Mouse (Mus musculus): ENCODE data around the gene Poc1a. TPM values are rescaled to one million over a fixed set of nuclear protein-coding genes. Genes with fewer than 3 reads are reported as not detected.

Gene Poc1a
- polyA plus RNA-seq, 1 experiment, result 72.2 TPM

DNA sequence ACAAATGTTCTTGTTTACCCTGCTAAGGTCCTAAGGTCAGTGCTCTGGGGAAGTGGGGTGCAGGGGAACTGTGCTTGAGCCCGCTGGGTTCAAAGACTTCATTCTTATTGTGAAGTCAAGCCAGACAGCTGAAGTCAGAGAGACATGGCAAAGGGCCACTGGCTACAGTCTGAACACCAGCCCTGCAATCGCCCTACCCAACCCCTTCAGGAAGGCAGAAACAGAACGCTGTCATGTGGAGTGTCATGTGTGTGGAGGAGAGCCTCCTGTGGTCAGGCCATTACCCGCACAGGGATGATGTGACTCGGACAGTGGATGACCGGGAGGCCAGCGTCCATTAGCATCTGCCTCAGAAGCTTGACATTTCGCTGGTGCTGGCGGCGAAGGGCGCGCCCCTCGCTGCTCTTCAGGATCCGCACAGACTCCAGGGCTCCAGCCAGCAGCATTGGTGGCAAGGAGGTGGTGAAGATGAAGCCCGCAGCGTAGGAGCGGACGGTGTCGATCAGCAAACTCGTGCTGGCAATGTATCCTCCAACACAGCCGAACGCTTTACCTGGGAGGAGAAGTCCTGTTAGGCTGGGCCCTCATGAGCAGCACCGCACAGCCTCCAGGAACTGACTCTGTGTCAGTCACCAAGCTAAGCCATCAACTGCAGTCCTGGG lies 44.6 kb upstream of the Poc1a start:
- no peak overlapping the region for H3K4me3 ChIP-seq (ENCODE audit: control insufficient read depth, low read depth, low read length)
- H3K4me1 ChIP-seq (ENCODE audit: control insufficient read depth, insufficient read depth, low read length), result peaks cover 2% of the 10 kb centered on the region; the same call in 1 of the 2 replicates
- no peaks in the 10 kb centered on the region; the same call in none of the 2 replicates for H3K36me3 ChIP-seq (ENCODE audit: control insufficient read depth, insufficient read depth, low read length)
- H3K27ac ChIP-seq (ENCODE audit: control insufficient read depth, insufficient read depth, low read depth, low read length), result peak overlapping the region; percentile 77
- no peaks in the 10 kb centered on the region for H3K27me3 ChIP-seq (ENCODE audit: control insufficient read depth, insufficient read depth, low read length)
- TF ChIP-seq POLR2A (IDR thresholded peaks at IDR 0.05; ENCODE audit: control insufficient read depth, low read depth, low read length), result no peak
- no peak for TF ChIP-seq CTCF (IDR thresholded peaks at IDR 0.05; ENCODE audit: control insufficient read depth, insufficient read depth, insufficient replicate concordance, low read depth, low read length)

DNA sequence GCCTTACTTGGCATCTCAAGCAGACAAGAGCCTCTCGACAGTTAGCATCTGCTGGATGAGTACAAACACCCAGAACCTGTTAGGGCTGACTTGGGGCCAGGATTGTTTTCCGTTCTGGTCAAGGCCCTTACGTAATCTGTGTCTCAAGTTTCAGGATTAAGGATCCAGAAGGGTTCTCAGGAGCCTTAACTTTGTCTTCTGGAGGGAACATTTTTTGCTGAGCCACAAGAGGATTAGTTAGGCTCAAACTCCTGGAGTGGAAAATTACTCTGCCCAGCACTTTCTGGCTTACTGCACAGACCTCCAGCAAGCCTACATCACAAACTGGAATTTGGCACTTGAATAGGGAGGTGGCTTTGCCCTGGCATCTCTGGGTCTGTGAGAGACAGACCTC lies 44.0 kb upstream of the Poc1a start:
- TF ChIP-seq CTCF (IDR thresholded peaks at IDR 0.05; ENCODE audit: control insufficient read depth, insufficient read depth, insufficient replicate concordance, low read depth, low read length) (no peak), POLR2A (IDR thresholded peaks at IDR 0.05; ENCODE audit: control insufficient read depth, low read depth, low read length) (no peak)
- Histone ChIP-seq H3K27ac (ENCODE audit: control insufficient read depth, insufficient read depth, low read depth, low read length) (peak overlapping the region; percentile 77), H3K4me3 (ENCODE audit: control insufficient read depth, low read depth, low read length) (no peak overlapping the region), H3K4me1 (ENCODE audit: control insufficient read depth, insufficient read depth, low read length) (peaks cover 2% of the 10 kb centered on the region; the same call in 1 of the 2 replicates), H3K36me3 (ENCODE audit: control insufficient read depth, insufficient read depth, low read length) (no peaks in the 10 kb centered on the region; the same call in none of the 2 replicates), H3K27me3 (ENCODE audit: control insufficient read depth, insufficient read depth, low read length) (no peaks in the 10 kb centered on the region)

DNA sequence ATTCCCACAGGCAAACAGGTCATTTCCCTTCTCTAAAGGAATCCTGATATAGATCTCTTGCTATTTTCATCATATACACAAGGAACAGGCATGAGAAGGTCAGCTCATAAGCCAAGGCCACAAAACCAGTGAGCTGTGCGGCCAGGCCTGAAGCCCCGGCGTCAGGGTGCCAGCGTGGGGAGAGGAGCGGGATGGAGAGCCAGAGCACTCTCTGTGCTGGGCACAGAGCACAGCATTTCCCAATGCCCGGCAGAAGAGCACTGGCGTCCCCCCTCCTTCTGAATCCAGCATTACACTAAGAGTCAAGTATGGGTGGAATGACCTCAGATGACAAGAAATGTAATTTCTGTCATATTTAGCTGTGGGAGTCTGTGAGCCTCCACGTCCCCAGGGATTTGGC lies 43.5 kb upstream of the Poc1a start:
- no peak for TF ChIP-seq POLR2A (IDR thresholded peaks at IDR 0.05; ENCODE audit: control insufficient read depth, low read depth, low read length)
- TF ChIP-seq CTCF (IDR thresholded peaks at IDR 0.05; ENCODE audit: control insufficient read depth, insufficient read depth, insufficient replicate concordance, low read depth, low read length), result no peak
- Histone ChIP-seq H3K27me3 (ENCODE audit: control insufficient read depth, insufficient read depth, low read length) (no peaks in the 10 kb centered on the region), H3K4me1 (ENCODE audit: control insufficient read depth, insufficient read depth, low read length) (peaks cover 2% of the 10 kb centered on the region; the same call in 1 of the 2 replicates), H3K27ac (ENCODE audit: control insufficient read depth, insufficient read depth, low read depth, low read length) (peak overlapping the region; percentile 23), H3K4me3 (ENCODE audit: control insufficient read depth, low read depth, low read length) (no peak overlapping the region), H3K36me3 (ENCODE audit: control insufficient read depth, insufficient read depth, low read length) (no peaks in the 10 kb centered on the region; the same call in none of the 2 replicates)

DNA sequence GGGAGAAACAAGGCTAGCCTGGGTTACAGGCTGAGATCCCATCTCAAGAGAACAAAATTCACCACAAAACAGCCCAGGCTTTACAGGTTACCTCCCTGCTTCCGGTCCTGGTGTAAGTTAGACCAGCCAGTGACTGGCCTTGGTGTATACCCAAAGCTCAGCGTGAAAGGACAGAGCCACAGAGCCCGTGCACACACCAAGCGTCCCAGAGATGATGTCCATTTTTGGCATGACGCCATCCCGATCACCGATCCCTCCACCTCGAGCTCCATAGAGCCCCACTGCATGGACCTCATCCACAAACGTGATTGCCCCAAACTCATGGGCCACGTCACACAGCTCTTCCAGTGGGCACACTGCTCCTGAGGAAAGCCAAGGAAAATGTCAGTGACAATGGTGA lies 43.0 kb upstream of the Poc1a start:
- peak overlapping the region; percentile 23 for H3K27ac ChIP-seq (ENCODE audit: control insufficient read depth, insufficient read depth, low read depth, low read length)
- peak; percentile 10; the same call in 1 of the 2 replicates for TF ChIP-seq POLR2A (IDR thresholded peaks at IDR 0.05; ENCODE audit: control insufficient read depth, low read depth, low read length)
- TF ChIP-seq CTCF (IDR thresholded peaks at IDR 0.05; ENCODE audit: control insufficient read depth, insufficient read depth, insufficient replicate concordance, low read depth, low read length), result no peak
- H3K27me3 ChIP-seq (ENCODE audit: control insufficient read depth, insufficient read depth, low read length), result no peaks in the 10 kb centered on the region
- peaks cover 2% of the 10 kb centered on the region; the same call in 1 of the 2 replicates for H3K4me1 ChIP-seq (ENCODE audit: control insufficient read depth, insufficient read depth, low read length)
- no peak overlapping the region for H3K4me3 ChIP-seq (ENCODE audit: control insufficient read depth, low read depth, low read length)
- H3K36me3 ChIP-seq (ENCODE audit: control insufficient read depth, insufficient read depth, low read length), result no peaks in the 10 kb centered on the region; the same call in none of the 2 replicates

DNA sequence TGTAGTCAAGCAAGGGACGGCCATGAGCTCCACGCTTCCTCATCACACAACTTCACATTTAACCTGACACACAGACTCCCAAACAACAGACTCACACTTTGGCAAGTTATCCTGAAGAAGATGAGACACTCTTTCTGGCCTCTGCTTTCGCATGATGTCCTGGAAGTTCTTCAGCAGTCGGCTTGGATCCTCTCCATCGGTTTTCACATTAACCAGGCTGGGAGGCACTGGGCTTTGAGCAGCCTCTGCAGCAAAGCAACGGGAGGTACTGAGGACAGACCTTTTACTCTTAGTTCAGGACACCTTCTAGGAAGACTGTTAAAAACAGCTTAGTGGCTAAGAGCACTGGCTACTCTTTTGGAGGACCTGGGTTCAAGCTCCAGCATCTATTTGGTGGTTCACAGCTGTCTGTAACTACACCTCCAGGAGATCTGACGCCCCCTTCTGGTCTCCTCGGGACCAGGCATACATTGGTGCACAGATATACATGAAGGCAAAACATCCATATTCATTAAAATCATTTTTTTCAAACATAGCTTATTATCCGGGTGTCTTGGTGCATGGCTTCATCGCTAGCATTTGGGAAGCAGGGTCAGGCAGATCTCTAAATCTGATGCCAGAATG lies 39.2 kb upstream of the Poc1a start:
- H3K36me3 ChIP-seq (ENCODE audit: control insufficient read depth, insufficient read depth, low read length), result peaks cover 4% of the 10 kb centered on the region
- H3K27me3 ChIP-seq (ENCODE audit: control insufficient read depth, insufficient read depth, low read length), result no peaks in the 10 kb centered on the region

DNA sequence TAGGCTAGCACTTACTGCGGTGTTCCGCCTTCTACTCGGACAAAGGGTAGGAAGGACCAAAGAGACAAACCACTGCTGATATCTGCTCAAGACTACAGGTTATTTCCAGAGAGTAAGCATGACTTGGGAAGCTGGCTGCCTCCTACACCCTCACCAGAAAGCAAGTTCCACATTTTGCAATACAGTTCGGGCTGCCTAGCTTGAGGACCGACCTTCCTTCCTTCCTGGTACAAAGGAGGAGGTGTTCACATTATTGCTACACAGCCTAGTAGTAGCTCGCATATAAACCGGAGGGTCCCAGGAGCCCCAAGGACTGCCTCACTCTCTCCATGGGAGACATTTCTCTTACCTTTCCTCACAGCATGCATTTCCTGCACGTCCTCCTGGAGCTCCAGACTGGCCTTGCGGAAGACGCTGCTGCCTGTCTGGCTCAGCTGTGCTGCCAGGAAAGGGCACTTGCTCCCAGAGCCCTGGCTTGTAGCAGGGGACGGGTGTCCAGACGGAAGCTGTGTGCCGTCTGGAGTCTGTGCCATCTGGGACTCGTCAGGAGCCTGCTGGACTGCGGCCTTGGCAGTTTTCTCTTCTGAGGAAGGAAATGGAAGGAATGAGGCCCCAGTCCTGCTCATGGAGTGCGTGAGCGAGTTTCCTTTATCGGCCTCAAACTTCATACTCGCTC lies 37.9 kb upstream of the Poc1a start:
- Histone ChIP-seq H3K27ac (ENCODE audit: control insufficient read depth, insufficient read depth, low read depth, low read length) (peak overlapping the region; percentile 9), H3K4me1 (ENCODE audit: control insufficient read depth, insufficient read depth, low read length) (peaks cover 4% of the 10 kb centered on the region), H3K4me3 (ENCODE audit: control insufficient read depth, low read depth, low read length) (no peak overlapping the region), H3K27me3 (ENCODE audit: control insufficient read depth, insufficient read depth, low read length) (no peaks in the 10 kb centered on the region), H3K36me3 (ENCODE audit: control insufficient read depth, insufficient read depth, low read length) (peaks cover 5% of the 10 kb centered on the region)
- TF ChIP-seq POLR2A (IDR thresholded peaks at IDR 0.05; ENCODE audit: control insufficient read depth, low read depth, low read length) (no peak), CTCF (IDR thresholded peaks at IDR 0.05; ENCODE audit: control insufficient read depth, insufficient read depth, insufficient replicate concordance, low read depth, low read length) (no peak)

More for the DNA sequence above, 39.2 kb upstream of the Poc1a start:
- TF ChIP-seq CTCF (IDR thresholded peaks at IDR 0.05; ENCODE audit: control insufficient read depth, insufficient read depth, insufficient replicate concordance, low read depth, low read length) (no peak), POLR2A (IDR thresholded peaks at IDR 0.05; ENCODE audit: control insufficient read depth, low read depth, low read length) (no peak)
- H3K27ac ChIP-seq (ENCODE audit: control insufficient read depth, insufficient read depth, low read depth, low read length), result peak overlapping the region; percentile 16; the same call in 1 of the 2 replicates
- H3K4me1 ChIP-seq (ENCODE audit: control insufficient read depth, insufficient read depth, low read length), result peaks cover 2% of the 10 kb centered on the region
- H3K4me3 ChIP-seq (ENCODE audit: control insufficient read depth, low read depth, low read length), result no peak overlapping the region

DNA sequence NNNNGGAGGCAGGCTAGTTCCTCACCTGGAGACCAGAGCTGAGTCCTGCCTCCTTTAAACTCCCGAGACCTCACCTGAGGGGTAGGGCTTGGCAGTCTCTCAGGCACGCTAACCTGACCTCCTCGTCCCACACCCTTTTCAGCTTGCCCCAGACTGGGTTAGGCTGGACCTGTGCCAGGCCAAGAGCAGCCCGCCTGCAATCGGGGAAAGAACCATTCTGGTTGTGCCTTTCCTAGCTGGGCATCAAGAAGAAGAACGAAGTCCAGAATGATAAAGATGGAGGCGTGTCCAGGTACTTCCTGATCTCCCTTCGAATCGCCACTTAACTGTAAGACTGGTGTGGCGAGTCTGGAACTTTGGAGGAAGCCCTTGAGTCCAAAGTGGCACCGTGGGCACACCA lies 31.3 kb upstream of the Poc1a start:
- Histone ChIP-seq H3K36me3 (ENCODE audit: control insufficient read depth, insufficient read depth, low read length) (peaks cover 3% of the 10 kb centered on the region; the same call in 1 of the 2 replicates), H3K4me1 (ENCODE audit: control insufficient read depth, insufficient read depth, low read length) (peaks cover 6% of the 10 kb centered on the region), H3K4me3 (ENCODE audit: control insufficient read depth, low read depth, low read length) (peak overlapping the region; percentile 84), H3K27ac (ENCODE audit: control insufficient read depth, insufficient read depth, low read depth, low read length) (peak overlapping the region; percentile 37; the same call in 1 of the 2 replicates), H3K27me3 (ENCODE audit: control insufficient read depth, insufficient read depth, low read length) (no peaks in the 10 kb centered on the region)
- TF ChIP-seq POLR2A (IDR thresholded peaks at IDR 0.05; ENCODE audit: control insufficient read depth, low read depth, low read length) (no peak), CTCF (IDR thresholded peaks at IDR 0.05; ENCODE audit: control insufficient read depth, insufficient read depth, insufficient replicate concordance, low read depth, low read length) (no peak)
